Mouse (Mus musculus) limb, embryonic 14.5 days (tissue): ENCODE results near the gene Gjd3. TPM values are rescaled to one million over a fixed set of nuclear protein-coding genes. Genes with fewer than 3 reads are reported as not detected.

Experiments
- ATAC-seq: fragments of 200-750 bp; cut with Nextera tagmentation; 2 replicates; pipeline ENCODE4 v1.8.0; 2017; ENCODE audit warnings: low read depth, moderate number of reproducible peaks, moderate TSS enrichment; ENCODE audit not compliant: low FRiP score
- DNase-seq: peaks from one replicate; pipeline ENCODE4 v3.0.0-alpha.2; 2015; ENCODE audit warnings: low spot score
- H3K27ac ChIP-seq: fragments of 300-500 bp; sonication (generic); replicated peaks from 2 replicates; pipeline ENCODE4 v1.5.1; 2014; ENCODE audit warnings: low read depth, mild to moderate bottlenecking, low read length, moderate library complexity, mixed read lengths
- H3K27me3 ChIP-seq: fragments of 300-500 bp; sonication (generic); 2 replicates; pipeline ENCODE4 v1.6.1; 2014; ENCODE audit warnings: low read length, mixed read lengths; ENCODE audit not compliant: control insufficient read depth, insufficient read depth
- H3K36me3 ChIP-seq: fragments of 300-500 bp; sonication (generic); 2 replicates; pipeline ENCODE4 v1.6.1; 2014; ENCODE audit warnings: mild to moderate bottlenecking, low read length, moderate library complexity, mixed read lengths; ENCODE audit not compliant: control insufficient read depth, insufficient read depth
- H3K4me1 ChIP-seq: fragments of 300-500 bp; sonication (generic); 2 replicates; pipeline ENCODE4 v1.6.1; 2014; ENCODE audit warnings: antibody characterized with exemption, low read length, mixed read lengths; ENCODE audit not compliant: control insufficient read depth, insufficient read depth
- H3K4me2 ChIP-seq: fragments of 300-500 bp; sonication (generic); replicated peaks from 2 replicates; pipeline ENCODE4 v1.6.1; 2014; ENCODE audit warnings: low read depth, mild to moderate bottlenecking, low read length, moderate library complexity; ENCODE audit not compliant: severe bottlenecking
- H3K4me3 ChIP-seq: fragments of 300-500 bp; sonication (generic); replicated peaks from 2 replicates; pipeline ENCODE4 v1.5.1; 2014; ENCODE audit warnings: low read length
- H3K9ac ChIP-seq: fragments of 300-500 bp; sonication (generic); 2 replicates; pipeline ENCODE4 v1.6.1; 2014; ENCODE audit warnings: mild to moderate bottlenecking, low read depth, low read length, moderate library complexity; ENCODE audit not compliant: severe bottlenecking
- H3K9me3 ChIP-seq: fragments of 300-500 bp; sonication (generic); 2 replicates; pipeline ENCODE4 v1.6.1; 2016; ENCODE audit warnings: low read length; ENCODE audit not compliant: control insufficient read depth
- POLR2A ChIP-seq: fragments of 200-500 bp; IDR thresholded peaks from 2 replicates; pipeline ENCODE4 v1.8.0; 2012; ENCODE audit warnings: inconsistent platforms, mild to moderate bottlenecking, moderate library complexity, borderline replicate concordance; ENCODE audit not compliant: insufficient read depth, insufficient read length; ENCODE audit errors: extremely low read depth
- WGBS: fragments of 180-500 bp; shearing (Covaris S2); extraction: QIAGEN DNeasy Blood & Tissue Kit; methylation state at CpG from one replicate; pipeline ENCODE4 v1.1.7; 2014; 5-methylcytosine and 5-hydroxymethylcytosine counted together
- polyA plus RNA-seq, 2 experiments: library from polyadenylated mRNA; depleted of rRNA in 1 of 2; stranded (reverse) in 1 of 2; unstranded in 1 of 2; fragments of >200 nt; fragmentation: Nextera tagmentation in 1 of 2; extraction: Ambion mirVana in 1 of 2; gene quantifications; 2 replicates each; pipeline versions ENCODE4 v1.2.1 to v1.2.3; 2012 to 2014

Gjd3 gene
- polyA plus RNA-seq, 2 experiments: 0.45 to 1.3 TPM

- TF ChIP-seq POLR2A: no peak
- WGBS: 33% methylated on average over 14 of the region's 14 CpGs
- Histone ChIP-seq H3K4me3 (no peak overlapping the region), H3K4me1 (peaks cover 84% of the 10 kb centered on the region), H3K4me2 (peak overlapping the region; percentile 90), H3K36me3 (peaks cover 19% of the 10 kb centered on the region), H3K9me3 (no peaks in the 10 kb centered on the region), H3K9ac (0 out of 2 replicates have a peak overlapping the region, but pooled peaks have one; percentile 25), H3K27me3 (no peaks in the 10 kb centered on the region), H3K27ac (peak overlapping the region; percentile 16; the same call in 1 of the 2 replicates)
- ATAC-seq (no peak), DNase-seq (no peak)
Observed at GRCm38 (mm10) chr11:98943741-98944461, 38.9 kb downstream of the Gjd3 start.

- H3K4me1 ChIP-seq: peaks cover 90% of the 10 kb centered on the region
- H3K4me2 ChIP-seq: peak overlapping the region; percentile 90
- H3K27me3 ChIP-seq: no peaks in the 10 kb centered on the region
- peak overlapping the region; percentile 86 for H3K27ac ChIP-seq
- peak overlapping the region; percentile 21 for H3K9ac ChIP-seq
- H3K36me3 ChIP-seq: peaks cover 15% of the 10 kb centered on the region
- ATAC-seq (no peak), DNase-seq (peak; percentile 77)
- H3K4me3 ChIP-seq: no peak overlapping the region
- H3K9me3 ChIP-seq: no peaks in the 10 kb centered on the region
- TF ChIP-seq POLR2A: no peak
- 48% methylated on average over 6 of the region's 8 CpGs for WGBS
Observed at GRCm38 (mm10) chr11:98942923-98943641, 39.7 kb downstream of the Gjd3 start.

GRCm38 (mm10) chr11:98942555-98942922 is 40.3 kb downstream of the Gjd3 start:
- TF ChIP-seq POLR2A: no peak
- Histone ChIP-seq H3K36me3 (peaks cover 10% of the 10 kb centered on the region), H3K4me2 (peak overlapping the region; percentile 90), H3K4me3 (peak overlapping the region; percentile 75), H3K27ac (peak overlapping the region; percentile 86), H3K4me1 (peaks cover 84% of the 10 kb centered on the region), H3K9ac (peak overlapping the region; percentile 25; the same call in 1 of the 2 replicates), H3K27me3 (no peaks in the 10 kb centered on the region), H3K9me3 (no peaks in the 10 kb centered on the region)
- no peak for ATAC-seq
- WGBS: 41% methylated on average over 3 of the region's 3 CpGs
- DNase-seq: no peak

- Histone ChIP-seq H3K27ac (peak overlapping the region; percentile 86), H3K27me3 (no peaks in the 10 kb centered on the region), H3K9me3 (no peaks in the 10 kb centered on the region), H3K4me2 (peak overlapping the region; percentile 90), H3K4me3 (peak overlapping the region; percentile 75), H3K4me1 (peaks cover 80% of the 10 kb centered on the region), H3K36me3 (peaks cover 4% of the 10 kb centered on the region), H3K9ac (peak overlapping the region; percentile 25; the same call in 1 of the 2 replicates)
- 4% methylated on average over 13 of the region's 15 CpGs for WGBS
- DNase-seq (peak; percentile 76), ATAC-seq (peak; percentile 7; the same call in 1 of the 2 replicates)
- TF ChIP-seq POLR2A: no peak
Observed at GRCm38 (mm10) chr11:98941826-98942550, 40.8 kb downstream of the Gjd3 start.

- Histone ChIP-seq H3K27me3 (no peaks in the 10 kb centered on the region), H3K4me2 (peak overlapping the region; percentile 90), H3K36me3 (peaks cover 3% of the 10 kb centered on the region; the same call in 1 of the 2 replicates), H3K9me3 (no peaks in the 10 kb centered on the region), H3K9ac (peak overlapping the region; percentile 34), H3K4me3 (peak overlapping the region; percentile 75), H3K4me1 (peaks cover 86% of the 10 kb centered on the region), H3K27ac (peak overlapping the region; percentile 86)
- ATAC-seq (no peak), DNase-seq (no peak)
- 2% methylated on average over 12 of the region's 12 CpGs for WGBS
- no peak for TF ChIP-seq POLR2A
Observed at GRCm38 (mm10) chr11:98941341-98941825, 41.4 kb downstream of the Gjd3 start.
